Mouse (Mus musculus): Measurements from ENCODE around the gene Amer2.

DNA sequence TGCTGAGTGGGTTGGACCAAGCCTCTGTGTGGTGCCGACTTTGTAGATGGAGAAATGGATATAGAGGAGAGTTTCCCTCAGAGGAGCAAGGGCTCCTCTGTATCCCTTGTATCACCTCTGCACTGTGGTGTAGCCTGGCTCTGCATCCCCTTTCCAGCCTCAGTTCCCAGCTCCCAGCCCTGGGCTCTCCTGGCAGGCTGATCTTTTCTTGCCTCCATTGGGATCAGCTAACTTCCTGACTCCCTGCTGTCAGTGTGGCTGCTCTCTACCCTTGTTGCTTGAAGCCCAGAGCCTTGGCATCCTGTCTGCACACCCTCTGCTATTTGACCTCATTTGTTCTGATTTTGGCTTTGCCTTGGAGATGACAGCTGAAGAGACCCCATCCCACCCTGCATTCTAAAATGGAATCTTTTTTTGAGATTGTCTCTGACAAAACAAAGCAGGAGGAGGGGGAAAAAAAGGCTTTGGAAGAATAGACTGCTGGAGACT is at the start of gene Amer2:
- TF ChIP-seq CTCF (conservative IDR thresholded peaks at IDR 0.05 in 1 of 2, IDR thresholded peaks at IDR 0.05 in 1 of 2; ENCODE audit: low read depth in 2 of 2, low read length in 2 of 2) = no peak
- no peak for TF ChIP-seq POLR2A (IDR thresholded peaks at IDR 0.05; ENCODE audit: low read depth, low read length)

All from CH12.LX (cell line).